Mouse (Mus musculus) heart, postnatal 14 days (tissue): ENCODE measurements around the gene Cadm1. TPM values are rescaled to one million over a fixed set of nuclear protein-coding genes. Genes with fewer than 3 reads are reported as not detected.

Experiments
- DNase-seq, 2 experiments: peaks; one replicate each; pipeline ENCODE4 v3.0.0; 2021 to 2022
- intact Hi-C: fragments of 180-260 bp; cut with DNase I; formaldehyde crosslinking; loops from one replicate; pipeline ENCODE4 v1.15.1; 2025
- total RNA-seq, 2 experiments: library from RNA; stranded (reverse); gene quantifications; 2 replicates each; pipeline ENCODE4 v1.2.3; 2021

Cadm1 gene
- total RNA-seq, 2 experiments from 2014 or later: 2.1 to 2.5 TPM

DNA sequence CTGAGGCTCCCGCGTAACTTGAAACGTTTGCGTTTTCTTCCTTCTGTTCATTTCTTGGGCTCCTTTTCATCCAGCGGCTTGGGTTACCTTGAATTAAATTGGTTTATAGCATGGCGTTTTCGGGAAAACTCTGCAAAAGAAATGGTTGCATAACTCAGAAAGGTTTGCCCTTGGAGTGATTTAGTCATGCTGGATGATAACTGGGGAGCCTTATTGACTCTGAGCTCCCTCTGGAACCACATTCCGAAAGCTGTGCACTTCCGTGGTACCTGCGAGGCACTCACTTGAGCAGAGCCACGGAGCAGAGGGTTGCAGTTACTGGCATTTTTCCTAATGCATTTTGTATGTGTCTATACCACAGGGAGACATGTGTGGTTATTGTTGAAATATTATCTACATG lies 71.6 kb downstream of the Cadm1 start:
- DNase-seq: no peak
- intact Hi-C loops: no loop called here

DNA sequence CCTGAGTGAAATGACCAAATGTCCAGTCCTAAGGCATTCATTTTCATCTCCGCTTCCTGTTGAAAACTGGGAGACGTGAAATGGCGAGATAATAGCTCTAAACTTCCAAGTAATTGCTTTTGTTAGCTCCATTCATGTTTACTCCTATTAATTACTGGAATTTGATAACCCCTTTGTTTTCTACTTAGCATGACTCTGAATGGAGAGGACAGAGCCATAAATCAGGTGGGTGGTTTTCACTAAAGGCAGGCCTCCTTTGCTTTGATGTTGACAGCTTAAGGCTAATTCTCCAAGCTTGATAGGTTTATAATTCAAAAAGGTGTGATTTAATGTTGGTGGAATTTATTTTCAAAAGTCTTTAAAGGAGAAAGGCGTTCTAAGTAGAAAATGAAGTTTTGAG lies 74.0 kb downstream of the Cadm1 start:
- intact Hi-C loops: no loop called here
- no peak for DNase-seq

DNA sequence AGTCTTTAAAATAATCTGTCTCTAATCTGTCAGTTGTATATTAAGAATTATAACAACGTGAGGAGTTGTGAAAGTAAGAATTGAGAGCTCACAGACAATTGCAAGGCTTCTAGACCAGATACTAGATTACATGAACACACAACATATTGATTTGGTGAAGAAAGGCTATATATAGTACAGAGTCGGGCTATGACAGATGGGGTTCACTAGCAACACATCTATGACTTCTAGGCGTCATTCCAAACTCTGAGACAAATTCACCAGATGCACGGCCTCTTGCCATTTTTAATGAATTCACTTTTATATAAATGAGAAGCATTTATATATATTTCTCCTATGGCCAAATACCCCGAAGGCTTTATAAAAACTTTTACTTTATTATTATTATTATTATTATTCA lies 75.7 kb downstream of the Cadm1 start:
- intact Hi-C loops: no loop called here

DNA sequence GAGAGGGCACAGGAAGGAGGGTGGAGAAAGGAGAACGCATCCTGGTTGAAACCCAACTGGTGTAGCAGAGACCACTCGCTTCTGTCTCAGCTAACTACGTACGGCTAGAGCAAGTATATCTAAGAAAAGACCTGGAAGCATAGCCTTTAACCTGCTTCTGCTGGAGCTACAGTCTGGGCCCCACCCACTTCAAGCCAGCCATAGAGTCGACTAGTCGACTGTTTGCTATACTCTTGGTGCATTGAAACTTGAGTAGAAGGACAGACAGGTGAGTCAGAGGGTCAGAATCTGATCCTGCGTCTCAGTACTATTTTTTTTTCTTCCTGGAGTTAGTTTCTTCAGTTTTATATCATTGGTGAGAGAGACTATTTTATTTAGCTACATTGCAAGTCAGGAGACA lies 78.5 kb downstream of the Cadm1 start:
- intact Hi-C loops: no loop called here
- no peak for DNase-seq

More for the DNA sequence above, 75.7 kb downstream of the Cadm1 start:
- no peak for DNase-seq

DNA sequence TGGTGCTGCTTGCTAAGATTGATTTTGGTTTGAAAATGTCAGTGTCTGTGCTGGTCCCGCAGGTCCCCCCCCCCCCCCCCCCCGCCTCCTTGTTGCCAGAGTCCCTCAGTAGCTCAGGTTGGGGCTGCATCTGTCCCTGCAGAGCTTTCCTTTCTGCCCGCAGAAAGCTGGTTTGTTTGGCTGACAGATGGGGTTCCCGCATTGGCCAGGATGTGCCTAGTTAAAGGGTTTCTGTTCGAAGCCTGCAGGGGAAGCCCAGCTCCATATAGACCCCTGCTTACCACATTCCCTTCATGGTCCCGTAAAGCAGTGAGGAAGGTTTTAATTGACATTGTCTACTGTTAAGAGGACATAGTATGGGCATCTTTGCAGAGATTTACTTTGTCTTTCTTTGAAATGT lies 78.9 kb downstream of the Cadm1 start:
- DNase-seq: no peak
- intact Hi-C loops: no loop called here

DNA sequence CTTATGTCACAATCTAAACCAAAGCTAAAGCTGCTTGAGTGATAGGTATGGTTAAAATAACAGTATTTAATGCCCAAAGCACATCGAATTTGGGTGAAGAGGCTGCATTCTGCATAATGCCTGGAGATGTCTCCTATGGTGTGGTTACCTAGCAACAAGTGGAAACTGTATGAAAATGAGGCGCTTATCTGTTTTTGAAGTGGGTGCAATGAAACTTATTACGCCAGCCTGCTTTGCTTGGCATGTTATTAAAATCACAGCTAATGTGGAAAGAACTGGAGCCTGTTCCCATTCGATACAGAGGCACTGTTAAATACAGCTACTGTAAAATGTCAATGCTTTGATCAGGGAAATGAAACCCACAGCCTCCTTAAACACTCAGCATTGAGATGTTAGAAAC lies 79.5 kb downstream of the Cadm1 start:
- DNase-seq: no peak

DNA sequence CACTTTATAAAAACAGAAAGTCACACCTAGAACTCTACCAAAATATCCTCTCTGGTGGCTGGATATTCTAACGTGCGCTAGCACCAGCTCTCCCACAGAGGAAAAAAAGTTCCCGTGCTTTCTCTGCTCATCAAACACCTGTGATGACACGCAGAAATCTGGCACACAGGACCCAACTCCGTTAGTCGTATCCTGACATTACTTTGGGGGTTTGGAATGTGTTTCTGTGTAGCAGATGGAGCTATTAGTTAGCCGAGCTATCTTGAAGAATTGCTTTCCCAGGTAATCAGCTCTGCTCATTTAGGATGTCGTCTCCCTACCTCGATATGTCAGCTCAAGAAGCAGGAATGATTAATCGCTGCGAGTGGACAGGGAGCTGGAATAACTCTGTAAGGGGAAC lies 80.3 kb downstream of the Cadm1 start:
- no peak for DNase-seq
- intact Hi-C loops: no loop called here

More for the DNA sequence above, 79.5 kb downstream of the Cadm1 start:
- intact Hi-C loops: no loop called here

DNA sequence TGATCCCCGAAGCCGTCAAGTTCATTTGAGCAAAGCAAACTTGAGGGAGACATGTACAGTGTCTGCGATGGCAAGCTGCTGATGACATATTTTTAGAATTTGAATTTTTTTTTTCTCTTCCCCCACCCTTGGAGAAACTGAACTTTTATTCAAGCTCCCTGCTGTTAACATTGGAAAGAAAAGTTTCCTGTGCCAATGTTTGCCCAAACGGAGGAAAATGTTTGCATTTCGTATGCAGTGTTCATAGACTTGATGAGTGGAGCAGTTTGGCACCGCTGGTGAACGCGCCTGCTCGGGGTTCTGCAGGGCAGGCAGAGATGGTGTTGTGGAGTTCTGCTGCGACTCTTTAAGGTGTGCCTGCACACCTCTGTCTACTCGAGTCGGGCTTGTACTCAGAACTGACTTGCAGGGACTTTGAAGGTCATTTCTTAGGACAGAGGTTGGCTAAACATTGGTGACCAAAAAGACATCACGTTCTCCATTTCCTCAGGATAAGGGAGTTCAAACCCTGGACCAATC lies 83.0 kb downstream of the Cadm1 start:
- intact Hi-C loops: no loop called here
- DNase-seq: no peak

DNA sequence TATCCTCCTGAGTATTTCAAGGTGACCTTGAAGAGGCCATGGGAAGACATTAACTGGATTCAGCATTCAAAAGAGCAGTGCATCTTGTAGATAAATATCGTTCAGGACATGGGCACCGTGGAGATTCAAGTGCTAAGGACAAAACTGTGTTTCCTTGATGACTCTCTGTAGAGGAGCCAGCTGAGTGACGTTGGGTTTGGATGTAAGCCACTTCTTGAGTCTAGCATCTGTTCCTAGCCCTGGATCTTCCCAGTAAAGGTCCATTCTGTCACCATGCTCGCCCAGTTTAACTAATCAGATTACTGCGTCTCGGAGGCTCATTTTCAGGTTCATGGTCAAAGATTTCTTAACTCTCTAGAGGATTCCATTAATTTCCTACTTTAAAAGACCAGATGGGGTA lies 85.1 kb downstream of the Cadm1 start:
- intact Hi-C loops: no loop called here
- DNase-seq: peak; percentile 9 to 46

DNA sequence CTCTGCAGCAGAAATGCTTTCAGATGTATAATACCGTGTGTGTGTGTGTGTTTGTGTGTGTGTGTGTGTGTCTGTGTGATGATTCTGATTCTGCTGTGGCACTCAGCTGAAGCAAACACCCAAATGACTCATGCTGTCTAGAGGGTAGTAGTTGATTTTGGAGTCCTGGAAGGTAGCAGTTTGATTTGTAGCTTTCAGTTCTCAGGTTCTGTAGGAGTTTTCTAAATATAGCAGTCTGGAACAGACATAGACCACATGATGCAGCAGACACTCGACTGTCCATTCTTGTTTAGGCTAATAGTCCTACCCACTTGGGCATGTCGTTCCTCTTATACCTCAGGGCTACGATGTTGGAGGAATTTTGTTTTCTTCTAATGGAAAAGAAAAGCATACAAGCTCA lies 86.4 kb downstream of the Cadm1 start:
- intact Hi-C loops: no loop called here
- no peak for DNase-seq

DNA sequence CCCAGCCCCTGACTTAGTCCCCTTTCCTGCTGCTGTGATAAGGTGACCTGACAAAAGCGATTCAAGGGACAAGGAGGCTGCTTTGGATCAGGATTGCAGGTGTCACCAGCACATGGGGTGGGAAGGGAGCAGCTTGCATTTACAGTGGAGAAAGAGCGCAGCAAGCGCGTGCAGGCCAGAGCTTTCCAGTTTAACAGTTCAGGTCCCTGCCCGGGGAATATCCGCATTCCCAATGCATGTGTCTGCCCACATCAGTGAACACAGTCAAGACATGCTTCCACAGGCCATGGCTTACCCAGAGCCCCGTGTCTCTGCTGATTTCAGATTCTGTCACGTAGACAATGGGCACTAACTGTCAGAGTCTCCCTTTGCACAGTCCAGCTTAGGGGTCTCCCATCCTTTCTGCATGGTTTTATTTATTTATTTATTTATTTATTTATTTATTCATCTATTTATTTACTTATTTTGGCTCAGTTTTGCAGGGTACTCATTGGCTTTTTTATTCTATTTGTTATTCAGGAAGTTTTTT lies 89.6 kb downstream of the Cadm1 start:
- DNase-seq: no peak
- intact Hi-C loops: no loop called here

DNA sequence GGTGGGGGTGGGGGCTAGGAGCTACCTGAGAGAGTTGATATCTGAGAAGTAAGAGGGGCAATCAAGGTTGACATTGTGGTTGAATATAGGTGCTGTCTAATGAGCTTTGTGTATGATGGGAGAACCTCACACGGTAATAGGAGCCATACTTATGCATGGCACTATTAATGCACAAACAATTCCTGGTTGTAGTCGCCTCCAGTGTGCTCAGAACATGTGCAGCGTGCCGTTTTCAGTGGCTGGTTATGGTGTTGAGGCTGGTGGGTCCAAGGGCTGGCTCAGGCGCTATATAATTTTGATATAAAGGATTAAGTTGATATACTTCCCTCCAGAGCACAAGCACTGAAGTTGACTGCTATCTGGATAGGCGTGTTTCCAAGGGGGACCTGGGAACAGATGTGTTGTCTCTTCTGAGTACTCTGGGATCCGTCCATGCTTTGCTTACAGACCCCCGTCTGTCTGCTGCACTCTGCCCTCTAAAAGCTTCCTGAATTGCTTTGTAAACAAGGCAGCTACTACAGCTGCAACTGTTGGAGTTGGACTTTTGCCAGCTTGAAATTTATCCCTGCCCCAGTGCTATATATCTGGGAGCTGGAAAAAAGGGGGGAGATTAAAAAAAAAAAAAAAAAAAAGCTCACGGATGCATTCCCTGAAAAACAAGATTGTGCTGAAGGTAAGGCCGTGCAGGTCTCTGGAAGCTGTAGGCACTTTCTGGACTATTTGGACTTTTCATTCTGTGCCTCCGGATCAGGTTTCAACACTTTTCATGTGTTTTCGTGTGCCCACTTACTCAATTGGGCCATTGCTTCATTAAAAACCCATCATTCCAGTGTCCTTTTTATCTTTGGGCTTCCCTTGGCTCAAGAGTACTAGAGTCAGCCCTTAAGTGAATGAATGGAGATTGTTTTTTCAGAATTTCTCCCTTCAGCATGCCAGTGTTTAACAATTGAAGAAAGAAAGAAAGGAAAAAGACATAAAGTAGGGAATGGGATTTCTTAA lies 93.8 kb downstream of the Cadm1 start:
- no peak for DNase-seq
- intact Hi-C loops: no loop called here

DNA sequence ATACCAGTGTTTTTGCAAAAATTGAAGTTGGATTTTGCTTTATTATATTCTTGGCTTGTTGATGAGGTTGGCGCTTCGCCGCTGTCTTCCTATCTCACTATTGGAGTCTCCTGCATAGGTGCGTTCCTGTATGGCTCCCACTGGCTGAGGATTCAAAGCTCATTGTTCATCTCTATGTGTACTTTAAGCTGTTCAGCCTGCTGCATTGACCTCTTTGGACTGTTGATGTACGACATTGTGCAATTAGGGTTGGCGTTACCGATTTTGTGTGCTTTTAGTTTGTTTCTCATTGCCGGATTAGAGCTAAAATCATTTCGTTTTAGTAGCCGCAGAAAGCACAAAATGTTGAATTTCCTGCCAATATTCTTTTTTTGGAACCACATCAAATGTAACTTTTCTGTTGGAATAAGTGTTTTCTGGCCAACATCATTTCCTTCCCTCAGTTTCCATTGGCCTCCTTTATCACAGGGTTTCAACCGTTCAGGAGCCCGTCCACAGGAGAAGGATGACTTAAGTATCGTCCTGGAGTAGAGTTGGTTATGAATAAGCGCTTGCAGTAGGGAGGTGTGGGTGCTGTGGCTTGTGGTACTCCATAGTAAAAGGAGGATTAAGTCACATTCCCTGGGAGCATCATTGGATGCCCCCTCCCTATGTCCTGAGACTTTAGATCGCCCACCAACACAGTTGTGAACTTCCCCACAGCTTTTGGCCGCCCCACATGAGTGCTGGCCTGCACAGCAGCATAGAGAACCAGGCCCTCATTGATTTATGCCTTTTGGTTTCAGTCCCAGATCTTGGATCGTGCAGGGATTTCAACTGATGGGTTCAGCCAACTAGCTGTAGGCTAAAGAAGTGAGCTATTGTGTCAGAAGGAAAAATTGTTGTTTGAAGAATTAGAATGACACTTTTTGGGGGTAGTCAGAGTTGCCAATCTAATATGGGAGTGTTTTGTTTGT lies 94.9 kb downstream of the Cadm1 start:
- DNase-seq: peak; percentile 10 to 25
- intact Hi-C loops: no loop called here

DNA sequence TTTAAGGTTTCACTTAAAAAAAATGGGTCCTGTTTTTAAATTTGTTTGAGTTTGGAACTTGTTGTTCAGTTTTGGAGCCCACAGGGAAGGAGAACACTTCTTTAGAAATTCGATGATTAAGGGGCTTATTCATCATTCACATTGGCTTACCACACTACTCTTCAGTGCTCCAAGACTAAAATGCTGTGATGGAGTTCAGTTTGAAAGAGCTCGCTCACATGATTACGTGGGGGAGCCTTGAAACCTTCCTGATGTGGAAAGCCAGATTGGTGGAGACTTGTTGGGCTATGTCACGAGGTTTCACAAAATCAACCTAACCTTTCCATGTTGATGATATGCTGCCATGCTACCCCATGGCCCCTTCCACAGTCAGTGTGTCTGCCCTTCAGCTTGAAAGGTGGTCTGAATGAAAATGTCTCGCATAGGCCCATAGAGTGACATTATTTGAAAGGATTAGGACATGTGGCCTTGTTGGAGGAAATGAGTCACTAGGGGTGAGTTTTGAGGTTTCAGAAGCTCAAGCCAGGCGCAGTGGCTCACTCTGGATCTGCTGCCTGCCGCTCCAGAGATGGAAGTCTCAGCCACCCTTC lies 95.7 kb downstream of the Cadm1 start:
- intact Hi-C loops: no loop called here
- DNase-seq: no peak

DNA sequence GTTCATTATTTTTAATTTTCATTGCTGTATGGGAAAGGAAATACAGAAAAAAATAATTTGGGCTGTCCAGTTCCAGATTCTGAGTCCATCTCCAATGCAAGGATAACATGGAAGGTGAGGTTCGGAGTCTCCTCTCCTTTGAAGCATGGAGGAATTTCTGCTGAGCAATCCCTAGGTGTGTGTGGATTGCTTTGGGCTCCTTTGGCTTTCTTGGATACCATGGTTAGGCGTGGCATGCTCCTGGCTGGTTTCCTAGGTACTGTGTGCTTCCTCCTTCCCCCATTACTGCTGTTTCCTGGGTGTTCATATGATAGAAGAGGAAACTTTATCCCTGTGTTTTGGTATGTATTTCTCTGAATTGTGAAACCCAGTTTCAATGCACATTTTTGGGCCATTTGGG lies 98.0 kb downstream of the Cadm1 start:
- no peak for DNase-seq
- intact Hi-C loops: no loop called here

DNA sequence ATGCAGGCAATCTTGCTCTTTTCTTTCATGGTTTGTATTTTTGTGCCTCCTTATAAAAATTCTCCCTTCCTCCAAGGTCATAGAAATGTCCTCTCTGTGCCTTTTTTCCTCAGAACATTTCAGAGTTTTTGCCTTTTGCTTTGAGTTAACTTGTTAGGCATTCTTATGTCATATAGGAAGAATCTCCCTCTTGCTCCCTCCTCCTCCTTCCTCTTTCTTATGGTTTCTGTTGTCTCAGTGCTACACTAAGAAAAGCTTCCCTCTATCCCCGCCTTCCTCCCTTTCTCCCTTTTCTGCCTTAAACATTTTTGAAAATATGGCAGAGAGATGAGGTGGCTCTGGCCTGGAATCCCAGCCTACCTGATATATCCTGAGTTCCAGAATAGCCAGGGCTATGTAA lies 98.6 kb downstream of the Cadm1 start:
- intact Hi-C loops: no loop called here
- DNase-seq: no peak

DNA sequence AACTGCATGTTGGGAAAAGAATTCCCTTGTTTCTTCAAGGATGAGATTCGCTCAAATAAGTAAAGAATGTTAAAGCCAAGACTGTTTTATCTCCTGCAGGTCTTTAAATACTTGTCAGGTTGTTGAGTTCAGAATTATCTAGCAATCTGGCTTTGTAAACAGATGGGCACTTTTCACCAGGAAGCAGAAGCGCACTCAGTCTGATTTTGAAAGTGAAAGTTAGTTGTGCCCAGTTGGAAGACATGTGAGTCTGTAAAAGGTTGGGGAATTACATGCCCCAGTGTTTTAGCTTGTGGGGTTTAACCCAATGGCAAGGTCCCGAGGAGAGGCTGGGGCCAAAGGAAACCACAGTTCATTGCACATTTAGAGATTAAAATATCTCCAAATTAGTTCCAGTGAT lies 104.7 kb downstream of the Cadm1 start:
- no peak for DNase-seq
- intact Hi-C loops: no loop called here

DNA sequence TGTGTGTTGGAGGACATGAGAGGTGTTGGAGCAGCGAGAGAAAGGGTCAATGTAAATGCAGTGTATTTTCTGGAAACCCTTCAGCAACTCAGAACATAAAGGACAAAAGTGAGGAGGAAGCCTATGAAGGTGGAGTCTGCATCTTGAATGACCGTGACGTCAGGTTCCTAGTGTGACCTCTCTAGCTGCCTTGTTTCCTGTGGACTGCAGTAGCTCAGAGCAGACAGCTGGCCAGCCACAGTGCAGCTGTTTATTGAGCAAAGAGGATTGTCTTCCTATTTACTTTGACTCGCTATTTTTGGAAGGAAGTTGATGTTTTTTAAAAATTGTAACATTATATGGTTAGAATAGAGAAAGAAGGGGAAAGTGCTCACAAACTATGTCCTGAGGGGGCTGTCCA lies 112.7 kb downstream of the Cadm1 start:
- intact Hi-C loops: no loop called here
- peak in 1 of 2 experiments; percentile 22 for DNase-seq

DNA sequence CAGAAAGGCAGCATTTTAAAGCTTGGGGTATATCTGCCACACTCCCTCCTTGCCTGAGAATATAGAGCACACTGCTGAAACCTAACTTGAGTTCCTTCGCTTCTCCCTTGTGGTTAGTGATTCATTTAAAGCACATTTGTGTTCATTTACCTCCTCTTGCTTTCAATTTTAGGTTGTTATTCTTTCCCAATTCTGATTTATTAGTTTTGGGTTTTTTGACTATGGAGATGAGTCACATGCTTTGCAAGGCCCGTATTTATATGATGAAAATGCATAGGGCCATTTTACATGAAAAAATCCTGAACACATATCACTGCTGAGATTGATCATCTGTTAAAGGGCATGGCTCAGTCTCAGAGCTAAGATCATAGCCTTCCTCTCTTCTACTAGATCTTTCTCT lies 115.1 kb downstream of the Cadm1 start:
- intact Hi-C loops: no loop called here
- no peak for DNase-seq

DNA sequence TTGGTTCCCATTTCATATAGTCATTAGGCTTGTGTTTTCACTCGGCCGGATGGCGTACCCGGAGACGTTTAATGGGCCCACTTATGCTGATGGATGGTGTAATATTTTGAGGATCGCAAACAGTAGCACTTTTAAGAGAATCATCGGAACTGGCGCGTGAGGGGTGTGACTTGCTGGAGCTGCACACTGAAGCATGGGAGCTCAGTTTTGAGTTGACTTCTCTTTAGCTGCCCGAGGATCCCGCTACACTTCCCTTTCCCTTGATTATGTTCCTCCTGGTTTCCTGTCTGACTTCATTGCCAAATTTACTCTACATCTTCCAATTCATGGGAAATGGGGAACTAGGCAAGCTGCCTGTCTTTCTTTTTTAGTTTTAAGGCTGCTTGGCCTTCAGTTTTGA lies 121.5 kb downstream of the Cadm1 start:
- peak in 1 of 2 experiments; percentile 3 for DNase-seq

More for the DNA sequence above, 121.5 kb downstream of the Cadm1 start:
- intact Hi-C loops: no loop called here
